Mouse (Mus musculus) liver, postnatal 0 days (tissue): ENCODE results near the gene Cdh12. TPM values are rescaled to one million over a fixed set of nuclear protein-coding genes. Genes with fewer than 3 reads are reported as not detected.

ENCODE experiments used
- ATAC-seq: fragments of 200-750 bp; cut with Nextera tagmentation; 2 replicates; pipeline ENCODE4 v1.8.0; 2017; ENCODE audit warnings: mild to moderate bottlenecking, moderate library complexity
- DNase-seq: peaks from one replicate; pipeline ENCODE4 v3.0.0-alpha.2; 2016
- H3K27ac ChIP-seq: fragments of 300-500 bp; sonication (generic); 2 replicates; pipeline ENCODE4 v1.5.1; 2014; ENCODE audit warnings: antibody characterized with exemption, moderate library complexity, mild to moderate bottlenecking, low read depth
- H3K27me3 ChIP-seq: fragments of 300-500 bp; sonication (generic); 2 replicates; pipeline ENCODE4 v1.6.1; 2014; ENCODE audit warnings: low read length, control low read depth, mixed read lengths; ENCODE audit not compliant: insufficient read depth
- H3K36me3 ChIP-seq: fragments of 300-500 bp; sonication (generic); replicated peaks from 2 replicates; pipeline ENCODE4 v1.6.1; 2014; ENCODE audit warnings: mild to moderate bottlenecking, control low read depth, low read length, moderate library complexity, mixed read lengths; ENCODE audit not compliant: insufficient read depth
- H3K4me1 ChIP-seq: fragments of 300-500 bp; sonication (generic); 2 replicates; pipeline ENCODE4 v1.6.1; 2014; ENCODE audit warnings: antibody characterized with exemption, mild to moderate bottlenecking, control low read depth; ENCODE audit not compliant: insufficient read depth
- H3K4me2 ChIP-seq: fragments of 300-500 bp; sonication (generic); 2 replicates; pipeline ENCODE4 v1.6.1; 2014; ENCODE audit warnings: low read depth, mild to moderate bottlenecking, low read length, moderate library complexity, mixed read lengths
- H3K4me3 ChIP-seq: fragments of 300-500 bp; sonication (generic); 2 replicates; pipeline ENCODE4 v1.5.1; 2014; ENCODE audit warnings: low read depth, low read length
- H3K9ac ChIP-seq: fragments of 300-500 bp; sonication (generic); replicated peaks from 2 replicates; pipeline ENCODE4 v1.6.1; 2014; ENCODE audit warnings: mild to moderate bottlenecking, moderate library complexity
- H3K9me3 ChIP-seq: fragments of 300-500 bp; sonication (generic); 2 replicates; pipeline ENCODE4 v1.6.1; 2016; ENCODE audit warnings: mild to moderate bottlenecking, control low read depth, low read length, mixed read lengths
- CTCF ChIP-seq: sonication (generic); IDR thresholded peaks from 2 replicates; pipeline ENCODE4 v1.5.1; 2016; ENCODE audit warnings: antibody characterized with exemption, low read depth
- EP300 ChIP-seq: IDR thresholded peaks from 2 replicates; pipeline ENCODE4 v1.6.1; 2016; ENCODE audit warnings: antibody characterized with exemption, low read depth, mild to moderate bottlenecking
- WGBS: fragments of 180-500 bp; shearing (Covaris S2); extraction: QIAGEN DNeasy Blood & Tissue Kit; methylation state at CpG from one replicate; pipeline ENCODE4 v1.1.7; 2014; ENCODE audit not compliant: insufficient replicate concordance; 5-methylcytosine and 5-hydroxymethylcytosine counted together
- polyA plus RNA-seq: library from polyadenylated mRNA; unstranded; fragments of >200 nt; fragmentation: Nextera tagmentation; extraction: Ambion mirVana; gene quantifications from 2 replicates; pipeline ENCODE4 v1.2.1, GENCODE M21; 2015

Gene Cdh12
- polyA plus RNA-seq, 1 experiment from 2014 or later, result not detected

DNA sequence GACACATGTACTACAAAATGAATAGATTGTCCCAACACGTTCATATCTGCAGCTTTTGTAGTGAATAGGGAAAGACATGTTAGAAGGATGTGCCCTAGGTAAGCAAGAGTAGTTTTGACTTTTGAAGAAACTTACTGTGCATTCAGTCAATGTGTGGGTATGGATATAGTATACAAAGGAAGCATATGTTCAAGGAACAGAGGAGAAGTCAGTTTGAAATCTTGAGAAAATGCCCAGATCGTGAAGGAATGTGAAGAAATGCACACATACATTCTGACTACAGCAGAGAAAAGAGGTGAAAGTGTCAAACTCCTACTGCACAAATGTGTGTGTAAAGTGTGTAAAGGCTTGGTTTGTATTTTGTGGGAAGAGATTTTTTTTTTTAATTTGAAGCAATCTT is 812.3 kb downstream of the Cdh12 start:
- H3K9ac ChIP-seq, result no peak overlapping the region
- no peak for TF ChIP-seq EP300
- no peak for TF ChIP-seq CTCF
- 64% methylated on average over 2 of the region's 2 CpGs for WGBS

DNA sequence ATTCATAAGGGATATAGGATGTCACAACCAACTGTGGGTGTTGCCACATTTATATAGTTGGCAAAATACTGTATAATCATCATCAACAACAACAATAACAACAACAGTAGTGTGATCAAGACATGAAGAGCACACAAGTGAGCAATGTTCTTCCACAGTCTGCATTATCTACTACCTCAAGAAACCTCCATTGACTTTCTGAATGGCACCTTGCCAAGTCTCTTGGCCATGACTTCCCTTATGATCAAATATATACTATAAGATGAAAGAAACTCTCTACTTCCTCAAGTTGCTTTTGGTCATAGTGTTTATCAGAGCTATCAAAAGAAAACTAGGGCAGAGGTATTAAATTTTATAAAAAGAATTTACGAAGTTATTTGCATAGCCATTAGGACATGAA is 820.8 kb downstream of the Cdh12 start:
- Histone ChIP-seq H3K27ac (no peak overlapping the region), H3K9ac (no peak overlapping the region), H3K36me3 (no peaks in the 10 kb centered on the region), H3K4me3 (no peak overlapping the region), H3K9me3 (no peaks in the 10 kb centered on the region), H3K4me1 (no peaks in the 10 kb centered on the region), H3K4me2 (no peak overlapping the region), H3K27me3 (no peaks in the 10 kb centered on the region)
- DNase-seq, result no peak
- no peak for ATAC-seq
- 73% methylated on average over 1 of the region's 1 CpGs for WGBS
- TF ChIP-seq CTCF, result no peak
- no peak for TF ChIP-seq EP300

More for the DNA sequence above, 812.3 kb downstream of the Cdh12 start:
- Histone ChIP-seq H3K36me3 (no peaks in the 10 kb centered on the region), H3K27ac (no peak overlapping the region), H3K9me3 (no peaks in the 10 kb centered on the region), H3K4me2 (no peak overlapping the region), H3K27me3 (no peaks in the 10 kb centered on the region), H3K4me1 (no peaks in the 10 kb centered on the region), H3K4me3 (no peak overlapping the region)
- ATAC-seq, result no peak
- no peak for DNase-seq

DNA sequence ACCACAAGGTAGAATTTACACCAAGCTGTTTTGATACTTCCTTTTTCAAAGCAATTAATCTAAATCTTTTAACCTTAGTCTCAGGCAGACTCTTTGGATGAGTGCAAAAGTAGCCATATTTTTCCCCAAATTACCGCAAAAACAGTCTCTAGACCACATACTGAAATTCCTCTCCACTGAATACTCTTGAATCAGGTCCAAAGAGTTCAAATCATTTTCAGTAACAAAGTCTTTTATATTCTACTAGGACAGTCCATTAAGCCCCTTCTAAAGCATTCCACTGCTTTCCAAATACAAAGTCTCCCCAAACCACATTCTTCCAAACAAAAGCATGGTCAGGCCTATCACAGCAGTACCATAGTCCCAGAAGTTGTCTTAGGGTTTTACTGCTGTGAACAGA is 848.0 kb downstream of the Cdh12 start:
- WGBS, result 90% methylated on average over 1 of the region's 1 CpGs
- Histone ChIP-seq H3K4me1 (no peaks in the 10 kb centered on the region), H3K4me3 (no peak overlapping the region), H3K4me2 (no peak overlapping the region), H3K27me3 (no peaks in the 10 kb centered on the region), H3K36me3 (no peaks in the 10 kb centered on the region), H3K27ac (no peak overlapping the region), H3K9ac (no peak overlapping the region), H3K9me3 (no peaks in the 10 kb centered on the region)
- no peak for TF ChIP-seq CTCF
- TF ChIP-seq EP300, result no peak
- no peak for ATAC-seq
- no peak for DNase-seq

DNA sequence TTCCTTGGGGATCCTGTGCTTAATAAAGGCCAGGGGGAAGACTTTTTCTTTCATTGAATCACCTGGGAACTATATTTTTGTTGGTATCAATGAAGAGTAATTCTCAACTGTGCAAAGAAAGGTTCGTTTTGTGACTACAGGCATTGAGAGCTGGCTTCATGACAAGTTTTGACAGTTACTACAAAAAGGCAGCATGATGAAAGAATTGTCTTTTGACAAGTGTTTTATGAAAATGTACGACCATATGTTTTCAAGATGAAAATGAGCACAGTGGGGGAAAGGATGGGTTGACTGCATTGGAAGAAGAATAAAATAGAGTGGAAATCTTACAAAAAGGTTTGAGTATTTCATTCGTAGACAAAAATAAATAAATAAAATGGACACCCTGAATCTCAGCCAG is 866.4 kb downstream of the Cdh12 start:
- H3K36me3 ChIP-seq, result no peaks in the 10 kb centered on the region
- H3K4me3 ChIP-seq, result no peak overlapping the region
- no peak overlapping the region for H3K4me2 ChIP-seq
- no peak overlapping the region for H3K9ac ChIP-seq
- no peak overlapping the region for H3K27ac ChIP-seq
- TF ChIP-seq EP300 (no peak), CTCF (no peak)
- DNase-seq (no peak), ATAC-seq (no peak)
- no peaks in the 10 kb centered on the region for H3K9me3 ChIP-seq
- 70% methylated on average over 3 of the region's 3 CpGs for WGBS
- H3K4me1 ChIP-seq, result no peaks in the 10 kb centered on the region
- H3K27me3 ChIP-seq, result no peaks in the 10 kb centered on the region

DNA sequence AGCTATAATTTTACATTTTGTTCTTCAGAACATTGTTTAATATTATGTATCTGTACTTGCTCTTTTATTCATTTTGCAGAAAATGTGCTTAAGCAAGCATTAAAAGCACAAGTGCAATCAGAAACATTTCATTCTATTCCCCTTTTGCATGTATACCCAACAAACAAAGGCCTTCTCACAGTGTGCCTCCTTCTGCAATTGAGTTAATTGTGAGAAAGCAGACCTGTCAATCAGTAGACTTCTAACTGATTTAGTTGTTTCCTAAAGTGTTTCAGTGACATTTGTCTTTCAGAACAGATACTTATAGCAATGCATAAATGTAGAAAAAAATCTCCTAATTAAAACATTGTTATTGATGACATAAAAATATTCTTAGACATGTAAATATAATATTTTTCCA is 894.8 kb downstream of the Cdh12 start:
- Histone ChIP-seq H3K4me1 (no peaks in the 10 kb centered on the region), H3K9ac (no peak overlapping the region), H3K4me3 (no peak overlapping the region), H3K27ac (no peak overlapping the region), H3K4me2 (no peak overlapping the region), H3K9me3 (no peaks in the 10 kb centered on the region), H3K36me3 (no peaks in the 10 kb centered on the region), H3K27me3 (no peaks in the 10 kb centered on the region)
- TF ChIP-seq CTCF (no peak), EP300 (no peak)
- no peak for DNase-seq
- ATAC-seq, result no peak

DNA sequence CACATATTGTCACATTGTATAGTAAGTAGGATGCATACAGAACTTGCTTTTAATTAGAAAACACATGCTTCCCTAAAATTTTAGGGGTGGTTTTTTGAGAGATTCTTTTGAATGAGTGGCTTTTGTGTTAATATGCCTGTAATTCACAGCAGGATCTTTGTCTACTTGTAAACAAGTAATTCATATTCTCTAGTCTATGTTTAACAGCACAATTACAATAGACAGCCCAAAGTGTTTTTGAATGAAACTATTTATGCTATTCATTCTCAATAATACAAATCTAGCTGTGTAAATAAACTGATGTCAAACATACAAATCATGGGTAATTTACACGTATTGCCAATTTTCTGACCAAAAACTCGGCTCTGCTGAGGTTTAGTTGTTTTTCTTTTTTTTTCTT is 895.3 kb downstream of the Cdh12 start:
- H3K9ac ChIP-seq, result no peak overlapping the region
- H3K4me1 ChIP-seq, result no peaks in the 10 kb centered on the region
- no peaks in the 10 kb centered on the region for H3K36me3 ChIP-seq
- ATAC-seq, result no peak
- 54% methylated on average over 2 of the region's 2 CpGs for WGBS
- H3K4me2 ChIP-seq, result no peak overlapping the region
- DNase-seq, result no peak
- TF ChIP-seq EP300 (no peak), CTCF (no peak)
- H3K27ac ChIP-seq, result no peak overlapping the region
- no peaks in the 10 kb centered on the region for H3K9me3 ChIP-seq
- H3K27me3 ChIP-seq, result no peaks in the 10 kb centered on the region
- no peak overlapping the region for H3K4me3 ChIP-seq

DNA sequence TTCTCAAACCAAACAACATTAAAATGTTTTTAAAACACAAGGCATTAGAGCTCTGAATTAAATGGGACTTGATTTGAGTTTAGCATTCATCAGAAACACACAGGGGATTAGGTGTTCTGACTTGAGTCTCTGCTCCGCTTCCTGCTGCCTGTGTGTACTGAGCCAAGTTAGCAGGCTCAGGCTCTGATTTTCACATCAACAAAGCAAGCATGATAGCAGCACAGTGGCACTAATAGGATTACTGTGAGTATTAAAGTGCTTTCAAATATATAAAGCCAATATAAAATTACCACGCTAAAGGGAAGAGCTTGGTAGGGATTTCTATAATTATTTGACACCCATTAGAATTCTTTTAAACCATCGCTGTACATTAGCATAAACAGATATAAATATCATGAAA is 895.7 kb downstream of the Cdh12 start:
- Histone ChIP-seq H3K4me2 (no peak overlapping the region), H3K36me3 (no peaks in the 10 kb centered on the region), H3K9ac (no peak overlapping the region), H3K27ac (no peak overlapping the region), H3K4me1 (no peaks in the 10 kb centered on the region), H3K9me3 (no peaks in the 10 kb centered on the region), H3K4me3 (no peak overlapping the region), H3K27me3 (no peaks in the 10 kb centered on the region)
- TF ChIP-seq EP300, result no peak
- no peak for TF ChIP-seq CTCF
- 70% methylated on average over 3 of the region's 3 CpGs for WGBS
- no peak for ATAC-seq
- no peak for DNase-seq
